Mouse (Mus musculus) heart, postnatal 36 days (tissue): ENCODE measurements at regions not wholly inside any gene's neighbourhood (a gene's known extent, or its start where the extent isn't known, plus 50 kb on each side); places are given as distances from the start of the nearest gene placed in this dataset.

ENCODE experiments used
- DNase-seq, 2 experiments: peaks; one replicate each; pipeline ENCODE4 v3.0.0; 2021 to 2022
- intact Hi-C: fragments of 180-260 bp; cut with DNase I; formaldehyde crosslinking; loops from one replicate; pipeline ENCODE4 v1.15.1; 2025

DNA sequence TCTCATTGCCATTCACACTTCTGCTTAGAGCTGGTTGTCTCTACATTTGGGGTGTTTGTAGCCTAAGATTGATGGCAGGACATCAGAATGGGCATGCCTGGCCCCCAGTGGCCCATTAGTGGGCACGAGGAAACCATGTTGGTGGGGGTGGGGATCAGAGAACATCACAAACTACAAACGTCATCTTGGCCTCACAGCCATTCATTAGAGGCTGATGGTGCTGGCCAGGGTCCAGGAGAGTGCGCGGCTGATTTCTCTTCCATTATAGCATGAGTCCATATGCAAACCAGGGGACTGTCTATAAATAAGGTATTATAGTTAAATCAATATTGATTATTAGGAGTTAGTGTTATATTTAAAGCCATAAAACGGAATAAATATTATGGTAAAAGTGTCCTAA, 67.9 kb downstream of the 3100002H09Rik start:
- no peak for DNase-seq
- intact Hi-C loops: no loop called here

DNA sequence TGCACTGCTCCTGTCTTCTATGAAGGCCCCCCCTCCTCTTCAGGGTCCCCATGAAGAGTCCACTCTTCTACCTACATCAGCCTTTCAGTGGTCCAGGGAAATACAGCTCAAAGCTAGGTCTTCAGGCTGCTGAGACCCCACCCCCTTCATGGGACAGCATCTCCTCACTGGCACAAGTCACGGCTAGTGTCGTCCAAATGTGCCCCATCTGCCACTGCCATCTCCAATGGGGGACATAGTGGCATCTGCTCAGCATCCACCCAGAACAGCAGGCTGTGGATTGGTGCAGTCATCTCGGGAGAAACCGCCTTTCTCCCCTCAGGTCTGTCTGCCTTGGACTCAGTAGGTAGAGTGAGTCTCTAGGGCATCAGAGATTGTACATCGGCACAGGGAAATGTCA, 72.1 kb downstream of the 3100002H09Rik start:
- intact Hi-C loops: no loop called here
- no peak for DNase-seq

DNA sequence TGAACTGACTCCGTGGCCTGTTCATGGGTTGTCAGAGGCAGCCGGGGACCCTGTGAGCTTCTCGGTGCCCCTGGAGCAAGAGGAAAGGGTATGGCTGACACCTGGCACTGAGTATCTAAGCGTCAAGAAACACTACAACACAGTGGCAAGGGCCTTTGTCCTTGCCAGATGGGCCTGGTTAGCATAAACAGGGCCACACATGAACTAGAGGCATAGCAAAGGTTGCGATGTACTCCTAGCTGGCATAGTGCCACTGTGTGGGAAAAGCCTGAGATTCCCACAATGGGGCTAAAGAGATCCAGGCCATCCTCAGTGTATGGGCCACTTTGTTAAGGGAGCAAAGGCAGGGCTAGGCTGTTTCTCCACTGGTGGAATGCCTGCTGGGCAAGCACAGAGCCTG, 72.9 kb downstream of the 3100002H09Rik start:
- intact Hi-C loops: no loop called here
- no peak for DNase-seq

DNA sequence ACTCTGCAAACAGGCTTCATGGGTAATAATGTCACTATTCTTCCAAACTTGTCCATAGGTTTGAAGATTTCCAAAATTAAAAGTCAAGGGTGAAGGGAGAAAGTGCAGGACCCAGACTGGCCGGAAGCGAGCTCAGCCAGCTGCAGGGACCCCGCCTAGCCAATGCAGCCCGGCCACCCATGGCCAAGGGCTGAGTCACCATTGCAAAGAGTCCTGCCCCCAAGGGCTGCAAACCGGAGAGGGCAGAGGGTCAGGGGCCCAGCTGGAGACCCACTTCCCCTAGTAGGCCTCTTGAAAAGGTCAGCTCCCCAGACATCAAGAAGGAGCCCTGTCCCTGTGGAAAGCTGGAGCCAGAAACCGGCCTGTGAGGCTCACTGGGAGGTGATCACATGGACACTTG, 77.0 kb downstream of the 3100002H09Rik start:
- intact Hi-C loops: no loop called here
- DNase-seq: peak in 1 of 2 experiments; percentile 8

DNA sequence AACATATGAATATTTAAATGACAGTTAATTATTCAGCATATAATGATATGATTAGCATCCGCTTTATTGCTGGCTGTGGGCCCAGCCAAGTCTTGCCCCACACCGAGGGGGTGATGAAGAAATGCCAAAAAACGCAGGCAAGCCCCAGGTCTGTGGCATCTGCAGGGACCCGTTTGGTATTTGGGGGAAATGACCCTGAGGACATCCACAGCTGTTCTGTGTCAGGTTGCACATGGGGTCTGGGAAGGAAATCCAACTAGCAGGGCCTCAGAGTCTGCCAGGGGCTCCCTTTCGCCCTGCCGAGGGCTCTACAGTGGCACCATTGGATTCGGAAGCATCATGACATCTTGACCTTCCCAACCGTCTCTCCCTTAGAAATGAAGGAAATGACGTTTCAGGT, 80.0 kb downstream of the 3100002H09Rik start:
- intact Hi-C loops: no loop called here
- DNase-seq: no peak

DNA sequence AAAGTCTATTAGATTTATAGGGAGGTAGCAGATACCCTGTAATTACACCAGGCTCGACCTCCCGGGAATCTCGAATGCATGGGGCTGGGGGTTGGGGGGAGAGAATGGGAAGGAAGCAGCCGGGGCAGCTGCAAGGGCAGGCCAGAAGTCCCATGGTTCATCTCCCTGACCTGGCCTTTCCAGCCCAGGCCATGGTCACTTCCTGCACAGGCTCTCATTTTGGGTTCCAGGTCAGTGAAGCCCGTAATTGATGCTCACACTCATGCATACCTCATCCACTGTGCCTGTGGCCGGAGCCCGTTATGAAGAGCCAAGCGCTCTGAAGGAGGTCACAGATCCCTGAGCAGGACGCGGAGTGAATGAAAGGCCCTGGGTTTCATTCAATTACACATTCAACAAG, 83.8 kb downstream of the 3100002H09Rik start:
- DNase-seq: no peak
- intact Hi-C loops: no loop called here

DNA sequence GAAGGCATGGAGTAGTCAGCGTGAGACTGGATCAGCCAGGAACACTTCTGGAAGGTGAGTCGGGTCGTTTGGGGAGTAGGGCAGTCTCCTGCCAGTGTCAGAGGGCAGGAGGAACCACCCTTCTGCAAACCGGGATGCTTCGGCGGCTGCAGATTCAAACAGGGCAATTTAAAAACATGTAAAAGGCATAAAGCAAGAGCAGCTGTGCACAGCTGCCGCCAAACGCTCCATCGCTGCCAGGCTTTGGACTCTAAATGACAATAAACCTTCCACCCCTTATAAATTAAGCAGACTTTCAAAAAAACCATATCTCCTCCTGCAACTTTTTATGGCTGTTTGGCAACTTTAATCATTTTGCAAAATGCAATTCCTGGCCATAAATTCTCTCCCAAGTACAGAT, 84.2 kb downstream of the 3100002H09Rik start:
- DNase-seq: no peak
- intact Hi-C loops: no loop called here

DNA sequence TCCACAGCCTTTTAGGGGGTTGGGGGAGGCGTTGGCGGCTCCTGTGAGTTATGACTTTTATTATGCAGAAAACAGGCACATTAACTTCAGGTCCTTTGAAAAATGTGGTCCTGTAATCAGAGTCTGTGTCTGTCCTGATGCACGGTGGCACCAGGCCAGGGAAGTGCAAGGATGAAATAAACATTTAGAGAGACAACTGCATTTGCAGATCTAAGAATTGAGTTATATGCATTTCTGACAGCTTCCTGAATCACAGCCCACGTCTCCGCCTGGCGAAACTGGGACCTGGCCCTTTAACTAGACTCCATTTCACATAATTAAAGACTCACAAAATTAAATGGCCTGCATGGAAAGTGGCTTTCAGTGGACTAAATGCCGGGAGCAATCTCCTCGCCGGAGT, 90.3 kb downstream of the 3100002H09Rik start:
- intact Hi-C loops: no loop called here
- no peak for DNase-seq

DNA sequence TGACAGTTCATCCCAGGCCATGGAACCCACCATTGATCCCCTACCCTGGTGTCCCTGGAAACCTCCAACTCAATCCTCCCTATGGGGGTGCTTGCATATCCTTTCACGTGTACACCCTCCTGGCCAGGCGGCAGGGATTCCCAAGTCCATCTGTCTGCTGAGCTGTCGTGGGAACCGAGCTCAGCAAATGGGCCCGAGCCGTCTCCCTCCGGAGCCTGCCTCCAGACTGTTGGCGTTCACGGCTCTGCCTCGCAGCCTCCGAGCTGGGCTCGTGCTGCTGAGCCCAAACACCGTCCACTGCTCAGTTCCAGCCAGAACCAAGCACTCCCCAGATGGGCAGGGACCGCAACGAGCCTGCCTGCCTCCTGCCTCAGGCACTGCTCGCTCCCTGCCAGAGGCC, 98.8 kb downstream of the 3100002H09Rik start:
- no peak for DNase-seq

DNA sequence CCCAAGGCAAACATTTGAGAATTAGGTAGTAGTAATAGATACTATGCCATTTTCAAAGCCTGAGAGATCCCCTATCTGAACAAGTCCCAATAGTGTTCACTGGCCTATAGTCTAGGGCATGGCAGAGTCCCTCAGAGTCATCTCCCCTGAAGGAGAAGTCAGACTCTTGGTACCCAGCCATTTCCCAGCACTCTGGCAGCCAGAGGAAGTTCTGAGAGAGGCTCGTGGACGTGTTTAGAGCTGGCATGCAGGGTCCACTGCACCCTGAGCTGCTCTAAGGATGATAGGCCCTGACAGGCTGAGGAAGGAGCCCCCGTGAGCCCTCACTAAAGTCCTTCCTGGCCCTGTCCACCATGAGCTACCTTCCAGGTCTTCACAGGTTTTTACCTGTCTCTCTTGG, 99.8 kb downstream of the 3100002H09Rik start:
- intact Hi-C loops: no loop called here

More for the DNA sequence above, 98.8 kb downstream of the 3100002H09Rik start:
- intact Hi-C loops: no loop called here

DNA sequence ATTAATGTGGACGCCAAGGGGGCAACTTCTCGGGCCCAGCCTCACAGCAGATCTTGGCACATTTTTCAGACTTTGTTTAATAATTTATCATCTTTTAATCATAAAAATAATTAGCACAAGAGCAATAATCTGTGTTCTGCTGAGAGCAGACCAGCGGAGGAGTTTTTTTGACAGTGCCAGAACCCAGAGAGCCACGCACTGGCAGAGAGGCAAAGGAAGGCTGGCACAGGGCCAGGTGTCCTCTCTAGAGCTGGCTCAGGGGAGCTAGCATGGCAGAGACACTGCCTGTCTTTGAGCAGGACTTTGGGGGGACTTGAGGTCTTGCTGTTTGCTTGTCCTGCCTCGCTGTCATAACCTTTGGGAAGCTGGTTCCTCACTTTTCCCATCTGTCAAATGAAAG, 100.9 kb downstream of the 3100002H09Rik start:
- DNase-seq: peak; percentile 45 to 57
- intact Hi-C loops: no loop called here

More for the DNA sequence above, 99.8 kb downstream of the 3100002H09Rik start:
- DNase-seq: no peak

DNA sequence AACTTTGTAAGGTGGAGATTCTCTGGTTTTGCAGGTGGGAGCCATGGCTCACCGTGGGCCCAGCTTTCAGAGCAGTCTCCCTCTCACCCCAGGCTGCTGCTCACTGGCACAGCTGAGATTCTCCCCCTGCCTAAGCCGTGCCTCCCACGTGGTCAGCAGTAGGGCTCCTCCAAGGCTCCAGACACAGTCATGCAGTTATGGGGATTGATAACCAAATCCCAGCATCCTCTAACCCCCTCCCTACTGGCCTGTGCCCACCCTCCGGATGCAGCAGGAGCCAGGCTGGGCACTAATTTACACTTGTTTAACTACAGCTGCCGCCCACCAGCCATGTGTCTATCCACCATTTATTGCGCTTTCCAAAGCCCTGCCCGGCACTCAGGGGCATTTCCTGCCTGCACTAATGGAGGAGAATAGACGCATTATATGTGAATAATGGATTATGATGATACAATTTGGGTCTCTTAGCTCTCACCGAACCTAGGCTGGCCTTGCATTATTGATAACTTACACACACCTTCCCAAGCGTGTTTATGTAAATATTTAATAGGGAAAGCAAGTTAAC, 104.4 kb downstream of the 3100002H09Rik start:
- no peak for DNase-seq
- intact Hi-C loops: no loop called here

DNA sequence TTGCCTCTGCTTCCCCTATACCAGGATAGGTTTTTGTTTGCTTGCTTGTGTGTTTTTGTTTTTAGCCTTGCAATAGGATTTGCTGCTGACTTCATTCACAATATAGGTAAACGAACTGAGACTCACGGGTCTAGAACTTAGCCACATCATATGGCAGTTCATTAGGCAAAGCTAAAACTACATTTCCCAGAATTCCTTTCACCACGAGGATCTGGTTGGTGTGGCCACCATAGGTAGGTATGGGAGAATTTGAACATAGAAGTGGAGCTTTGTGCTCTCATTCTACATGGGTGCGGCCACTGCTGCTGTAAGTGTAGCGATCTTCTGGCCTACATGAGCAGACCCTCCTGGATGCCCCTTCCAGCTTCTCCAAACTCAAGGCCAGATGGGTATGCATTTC, 108.8 kb downstream of the 3100002H09Rik start:
- intact Hi-C loops: no loop called here
- DNase-seq: no peak

DNA sequence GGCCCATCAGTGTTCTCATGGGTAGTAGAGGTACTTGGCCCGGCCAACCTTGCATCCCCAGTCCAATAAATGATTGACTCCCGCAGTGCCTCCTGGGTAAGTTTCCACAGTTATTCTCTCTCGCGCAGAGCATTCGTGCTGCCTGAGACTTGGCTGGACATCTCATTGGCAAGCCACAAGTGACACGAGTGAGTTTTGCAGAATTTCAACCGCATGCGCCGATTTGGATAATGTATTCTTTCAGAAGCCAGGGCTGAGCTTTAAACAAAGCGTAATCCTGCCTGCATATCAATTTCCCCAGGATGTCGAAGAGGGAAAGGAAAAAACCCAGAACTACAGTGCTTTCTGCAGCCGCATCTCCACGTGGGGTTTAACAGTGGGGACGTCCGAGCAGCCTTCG, 112.6 kb downstream of the 3100002H09Rik start:
- DNase-seq: no peak

DNA sequence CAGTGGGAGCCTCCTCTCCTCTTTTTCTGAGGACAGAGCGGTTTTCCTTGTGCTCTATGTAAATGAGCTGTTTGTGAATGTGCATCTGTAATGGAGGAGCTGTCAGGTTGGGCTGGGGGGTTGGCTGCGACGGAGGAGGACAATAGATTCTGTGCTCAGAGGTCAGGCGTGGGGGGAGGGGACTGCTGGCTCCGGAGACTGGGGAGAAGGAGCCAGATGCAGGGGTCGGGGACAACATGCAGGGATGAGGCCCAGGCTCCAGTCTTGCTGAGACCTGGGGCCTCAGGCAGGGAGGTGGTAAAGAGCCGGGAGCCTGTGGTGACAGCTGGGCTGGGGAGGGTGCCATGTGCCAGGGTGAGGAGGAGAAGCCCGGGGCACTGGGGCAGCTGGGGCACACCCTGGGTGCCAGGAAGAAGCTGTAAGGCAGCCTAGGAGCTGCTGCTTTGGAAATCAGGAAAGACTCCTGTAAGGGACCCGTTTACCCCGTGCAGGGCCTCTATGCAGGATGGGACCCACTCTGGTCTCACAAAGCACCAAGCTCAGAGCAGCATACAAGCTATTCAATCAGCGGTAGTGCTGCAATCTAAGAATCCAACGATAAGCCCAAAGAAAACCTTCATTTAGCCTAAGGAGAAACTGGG, 124.5 kb downstream of the 3100002H09Rik start:
- intact Hi-C loops: no loop called here
- DNase-seq: no peak

More for the DNA sequence above, 112.6 kb downstream of the 3100002H09Rik start:
- intact Hi-C loops: no loop called here

DNA sequence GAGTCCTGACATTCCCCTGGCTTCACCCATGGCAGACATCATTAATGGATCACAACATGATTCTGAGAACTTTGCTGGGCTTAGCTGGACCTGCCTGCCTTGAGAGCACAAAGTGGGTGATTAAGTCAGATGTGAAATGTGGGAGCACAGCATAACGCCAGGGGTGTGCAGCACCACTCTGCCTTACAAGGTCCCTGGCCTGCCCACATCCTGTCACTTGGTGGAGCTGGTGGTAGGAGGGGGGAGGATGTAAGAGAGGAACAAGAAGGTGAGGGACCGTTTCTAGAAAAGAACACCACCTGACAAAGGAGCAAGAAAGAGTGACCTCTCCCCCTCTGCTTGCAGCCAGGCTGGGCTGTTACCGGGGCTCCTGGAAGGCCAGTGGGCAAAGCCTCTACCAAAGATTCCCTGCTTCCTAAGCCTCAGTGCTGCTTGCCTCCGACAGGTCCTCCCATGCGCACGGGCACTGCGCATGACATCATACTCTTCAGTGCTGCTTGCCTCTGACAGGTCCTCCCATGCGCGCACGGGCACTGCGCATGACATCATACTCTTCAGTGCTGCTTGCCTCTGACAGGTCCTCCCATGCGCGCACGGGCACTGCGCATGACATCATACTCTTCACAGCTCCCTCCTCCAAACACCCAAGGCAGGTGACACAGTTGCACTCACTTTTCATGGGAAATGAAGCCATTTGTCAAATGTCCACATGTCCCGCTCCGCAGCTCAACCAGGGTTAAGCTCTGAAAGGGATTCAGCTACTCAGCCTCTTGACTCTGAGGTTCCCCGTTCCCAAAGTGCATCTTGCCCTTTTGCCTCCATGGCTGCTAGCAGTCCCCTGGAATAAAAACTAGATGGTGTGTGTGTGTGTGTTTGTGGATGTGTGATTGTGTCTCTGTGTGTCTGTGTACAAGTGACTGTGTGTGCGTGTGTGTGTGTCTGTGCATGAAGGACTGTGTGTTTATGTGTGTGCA, 125.7 kb downstream of the 3100002H09Rik start:
- intact Hi-C loops: no loop called here
- DNase-seq: no peak

DNA sequence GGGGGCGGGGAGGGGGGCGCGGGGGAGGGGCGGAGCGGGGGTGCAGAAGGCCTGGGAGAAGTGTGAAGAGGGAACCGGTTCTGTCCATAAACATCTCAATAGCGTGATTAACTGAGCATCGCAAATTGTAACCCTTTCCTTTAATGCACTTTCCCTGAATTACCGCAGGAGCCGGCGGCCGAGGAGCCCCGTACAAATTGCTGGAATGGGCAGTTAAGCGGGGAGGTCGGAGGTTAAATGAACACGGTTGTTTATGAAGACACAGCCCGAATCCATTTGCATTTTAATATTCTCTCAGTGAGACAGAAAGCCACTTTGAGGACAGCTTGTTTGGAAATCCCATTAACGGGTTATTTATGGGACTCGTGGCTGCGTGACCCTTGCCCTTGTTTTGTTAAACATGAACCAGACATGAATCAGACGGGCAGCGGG, 132.7 kb downstream of the 3100002H09Rik start:
- intact Hi-C loops: no loop called here
- no peak for DNase-seq

DNA sequence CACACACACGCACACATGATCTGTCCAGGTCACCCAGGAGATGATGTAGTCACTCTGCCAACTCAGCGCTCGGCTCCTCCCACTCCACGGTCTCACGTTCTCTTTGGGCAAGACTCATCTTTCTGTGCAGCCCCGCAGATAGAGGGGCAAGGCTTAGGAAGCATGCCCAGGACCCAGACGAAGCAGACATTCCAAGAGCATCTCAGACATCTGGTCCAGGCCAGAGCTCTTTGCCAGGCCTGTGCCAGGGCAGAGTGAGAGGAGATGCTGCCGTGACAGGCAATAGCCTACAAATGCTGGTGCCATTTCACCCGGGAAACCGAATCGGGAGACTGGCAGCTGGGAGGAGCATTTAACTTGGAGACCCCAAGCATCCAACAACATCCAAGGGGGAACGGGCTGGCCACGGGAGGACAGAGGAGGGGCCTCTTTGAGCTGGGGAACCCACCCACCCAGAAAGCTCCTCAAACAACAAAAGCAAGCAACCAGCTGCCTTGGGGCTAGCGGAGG, 133.2 kb downstream of the 3100002H09Rik start:
- intact Hi-C loops: no loop called here
- DNase-seq: no peak

DNA sequence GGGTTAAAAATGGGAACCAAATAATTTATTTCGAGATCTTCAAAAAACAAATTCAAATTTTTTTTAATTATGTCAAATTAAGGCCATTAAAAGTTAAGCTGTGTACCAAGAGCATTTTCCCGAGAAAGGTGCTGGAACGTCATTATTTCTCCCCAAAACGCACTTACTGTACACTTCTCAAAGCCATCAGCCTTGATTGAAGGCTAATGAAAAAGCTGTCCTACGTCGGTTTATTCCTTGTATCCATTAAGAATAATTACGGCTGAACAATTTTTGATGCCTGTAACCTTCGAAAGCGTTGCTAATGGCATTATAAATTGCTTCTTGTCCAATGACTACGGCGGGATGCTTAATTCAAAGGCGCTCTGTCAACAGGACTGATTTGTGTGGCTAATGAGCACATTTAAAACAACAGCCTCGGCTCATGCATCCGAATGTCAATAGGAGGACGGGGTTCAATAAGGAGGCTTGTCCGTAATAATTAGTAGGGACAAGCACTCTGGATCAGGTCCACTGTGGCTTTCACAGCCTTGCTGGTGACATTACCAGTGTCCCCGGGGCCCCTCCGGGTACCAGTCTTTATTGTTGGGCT, 145.3 kb downstream of the 3100002H09Rik start:
- no peak for DNase-seq
- intact Hi-C loops: no loop called here

DNA sequence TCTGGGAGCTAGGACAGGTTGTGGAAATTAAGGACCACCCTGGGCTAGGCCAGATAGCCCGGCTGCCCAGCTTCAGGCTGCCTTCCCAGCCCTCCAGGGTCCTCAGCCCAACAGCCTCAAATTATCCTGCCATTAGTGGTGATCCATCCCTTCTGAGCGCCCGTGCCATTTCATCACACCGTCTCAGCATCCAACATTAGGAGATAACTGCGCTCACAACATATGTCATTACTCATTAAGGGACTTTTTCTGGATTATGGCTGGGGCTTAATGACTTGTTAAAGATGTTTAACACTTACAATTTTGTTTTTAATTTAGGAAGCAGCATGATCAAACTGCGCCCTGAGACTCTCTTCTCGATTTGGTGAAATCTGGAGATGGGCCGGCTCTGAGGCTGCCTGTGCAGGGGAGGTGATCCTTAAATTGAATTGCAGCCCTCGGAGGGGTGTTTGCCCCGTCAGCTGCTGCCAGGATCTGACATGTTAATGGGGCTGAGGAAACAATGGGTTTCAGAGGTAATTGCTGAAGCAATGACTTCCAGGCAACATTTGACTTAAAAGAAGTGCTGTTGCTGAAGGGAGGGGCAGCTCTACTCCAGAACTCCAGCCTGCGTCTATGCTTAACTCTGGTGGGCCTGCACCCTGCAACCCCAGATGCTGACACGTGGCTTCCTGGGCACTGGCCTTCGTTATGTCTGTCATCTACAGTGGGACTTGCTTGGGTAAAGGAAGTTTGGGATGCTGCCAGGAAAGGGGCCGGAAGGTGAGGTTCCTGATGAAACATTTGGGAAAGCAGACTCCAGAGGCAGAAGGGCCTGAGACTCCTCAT, 154.9 kb downstream of the 3100002H09Rik start:
- intact Hi-C loops: no loop called here
- no peak for DNase-seq
